Mouse (Mus musculus) MEL (cell line): Measurements from ENCODE around the gene Ear6.

ENCODE experiments used
- CTCF ChIP-seq, 3 experiments: IDR thresholded peaks in 2 of 3; conservative IDR thresholded peaks in 1 of 3; 2 replicates each; pipeline ENCODE4 v1.5.1; 2011 to 2012; ENCODE audit warnings: low read length in 3 of 3, low read depth in 2 of 3, mild to moderate bottlenecking in 2 of 3, improper control_type of control experiment in 1 of 3, inconsistent platforms in 1 of 3, mixed read lengths in 1 of 3, moderate library complexity in 1 of 3; ENCODE audit not compliant: control insufficient read depth in 1 of 3, insufficient read depth in 1 of 3, poor library complexity in 1 of 3, severe bottlenecking in 1 of 3
- GATA1 ChIP-seq: IDR thresholded peaks from 2 replicates; pipeline ENCODE4 v1.6.1; 2011; ENCODE audit warnings: low read depth, low read length, improper control_type of control experiment

DNA sequence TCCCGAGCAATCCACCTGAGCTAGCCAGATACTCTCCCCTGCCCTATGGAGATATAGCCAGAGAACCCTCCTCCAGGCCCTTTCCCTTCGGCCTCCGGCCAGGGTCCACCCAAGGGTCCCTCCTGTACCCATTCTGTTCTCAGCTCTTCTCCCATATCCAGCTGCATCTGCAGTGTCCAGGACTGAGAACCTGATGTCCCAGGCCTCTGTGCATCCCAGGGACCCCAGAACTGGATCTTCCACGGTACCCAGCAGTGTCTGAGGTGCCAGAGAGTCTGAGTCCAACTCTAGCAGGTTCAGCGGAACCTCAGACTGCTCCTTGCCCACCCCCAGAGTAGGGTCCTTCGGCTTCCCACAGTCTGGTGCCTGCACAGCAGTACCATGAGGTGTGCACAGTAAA is 24.3 kb upstream of the Ear6 start:
- no peak for TF ChIP-seq GATA1
- no peak for TF ChIP-seq CTCF (IDR thresholded peaks at IDR 0.05 in 2 of 3, conservative IDR thresholded peaks at IDR 0.05 in 1 of 3; ENCODE audit: control insufficient read depth in 1 of 3, insufficient read depth in 1 of 3, low read depth in 2 of 3, low read length in 3 of 3, poor library complexity in 1 of 3, severe bottlenecking in 1 of 3)
